Mouse (Mus musculus): ENCODE measurements around the gene Myo6.

Gene Myo6

GRCm38 (mm10) chr9:80164611-80165474, at the start of gene Myo6:
Myo6 (plus strand) TSS chr9:80165031.
- DNase-seq (ENCODE audit: low spot score): peak; percentile 87

GRCm38 (mm10) chr9:80145992-80146587, 18.7 kb upstream of the Myo6 start:
- no peak for DNase-seq (ENCODE audit: low spot score)

GRCm38 (mm10) chr9:80149594-80149993, 15.2 kb upstream of the Myo6 start:
- no peak for DNase-seq (ENCODE audit: low spot score)

GRCm38 (mm10) chr9:80155277-80155676, 9.6 kb upstream of the Myo6 start:
- DNase-seq (ENCODE audit: low spot score): no peak

GRCm38 (mm10) chr9:80156780-80157179, 8.1 kb upstream of the Myo6 start:
- DNase-seq (ENCODE audit: low spot score): no peak

GRCm38 (mm10) chr9:80157840-80158465, 6.9 kb upstream of the Myo6 start:
- DNase-seq (ENCODE audit: low spot score): no peak

- DNase-seq (ENCODE audit: low spot score): no peak
Measured at GRCm38 (mm10) chr9:80158937-80159336, 5.9 kb upstream of the Myo6 start.

- DNase-seq (ENCODE audit: low spot score): no peak
Measured at GRCm38 (mm10) chr9:80161451-80161850, 3.4 kb upstream of the Myo6 start.

GRCm38 (mm10) chr9:80163126-80163723, 1.6 kb upstream of the Myo6 start:
- no peak for DNase-seq (ENCODE audit: low spot score)

- DNase-seq (ENCODE audit: low spot score): no peak
Measured at GRCm38 (mm10) chr9:80164191-80164590, 640 bp upstream of the Myo6 start.

GRCm38 (mm10) chr9:80165690-80166089, 859 bp downstream of the Myo6 start:
- no peak for DNase-seq (ENCODE audit: low spot score)

GRCm38 (mm10) chr9:80166425-80166824, 1.6 kb downstream of the Myo6 start:
- no peak for DNase-seq (ENCODE audit: low spot score)

GRCm38 (mm10) chr9:80167089-80167488, 2.3 kb downstream of the Myo6 start:
- no peak for DNase-seq (ENCODE audit: low spot score)

- DNase-seq (ENCODE audit: low spot score): no peak
Measured at GRCm38 (mm10) chr9:80169551-80169950, 4.7 kb downstream of the Myo6 start.

GRCm38 (mm10) chr9:80171241-80171640, 6.4 kb downstream of the Myo6 start:
- DNase-seq (ENCODE audit: low spot score): no peak

GRCm38 (mm10) chr9:80172396-80173222, 7.8 kb downstream of the Myo6 start:
- no peak for DNase-seq (ENCODE audit: low spot score)

- no peak for DNase-seq (ENCODE audit: low spot score)
Measured at GRCm38 (mm10) chr9:80173629-80174028, 8.8 kb downstream of the Myo6 start.

- DNase-seq (ENCODE audit: low spot score): no peak
Measured at GRCm38 (mm10) chr9:80176696-80177478, 12.1 kb downstream of the Myo6 start.

GRCm38 (mm10) chr9:80178670-80179069, 13.8 kb downstream of the Myo6 start:
- DNase-seq (ENCODE audit: low spot score): no peak

GRCm38 (mm10) chr9:80179688-80180087, 14.9 kb downstream of the Myo6 start:
- DNase-seq (ENCODE audit: low spot score): no peak

- no peak for DNase-seq (ENCODE audit: low spot score)
Measured at GRCm38 (mm10) chr9:80180771-80181170, 15.9 kb downstream of the Myo6 start.
